Mouse (Mus musculus) bone marrow macrophage, adult 2 months (primary cell): ENCODE results near the gene Grn.

ENCODE experiments used
- CTCF ChIP-seq: IDR thresholded peaks from 2 replicates; pipeline ENCODE4 v1.5.1; 2012; ENCODE audit warnings: low read depth, mild to moderate bottlenecking, low read length, moderate library complexity
- POLR2A ChIP-seq: IDR thresholded peaks from 2 replicates; pipeline ENCODE4 v1.6.1; 2012; ENCODE audit warnings: mild to moderate bottlenecking, low read depth, low read length, borderline replicate concordance

DNA sequence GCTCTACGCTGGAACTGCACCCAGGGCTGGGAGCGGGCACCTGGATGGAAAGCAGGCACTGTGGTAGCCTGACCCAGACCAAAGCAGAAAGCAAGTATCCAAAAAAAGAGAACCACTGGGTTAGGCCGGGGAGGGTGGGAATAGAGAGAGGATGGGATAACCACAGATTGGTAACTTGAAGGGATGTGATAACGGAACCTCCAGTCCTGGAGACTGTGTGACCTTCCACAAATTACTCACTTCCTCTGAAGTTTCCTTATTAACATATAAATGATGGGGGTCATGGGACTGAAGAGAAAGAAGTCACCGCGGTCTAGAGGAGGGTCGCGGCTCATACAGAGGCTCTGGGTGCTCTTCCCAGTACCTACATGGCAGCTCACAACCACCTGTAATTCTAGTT lies 10.1 kb downstream of the Grn start:
- no peak for TF ChIP-seq CTCF
- TF ChIP-seq POLR2A = no peak
